Mouse (Mus musculus): ENCODE measurements at regions not wholly inside any gene's neighbourhood (a gene's known extent, or its start where the extent isn't known, plus 50 kb on each side); places are given as distances from the start of the nearest gene placed in this dataset.
"Not testable (repeated sequence)": the region's sequence is repeated elsewhere in the genome, so short reads cannot be mapped to it uniquely, and the experiment has no call there.

GRCm38 (mm10) chr13:103683169-103683568 is 91.2 kb downstream of the Srek1 start:
- no peak for DNase-seq

DNA sequence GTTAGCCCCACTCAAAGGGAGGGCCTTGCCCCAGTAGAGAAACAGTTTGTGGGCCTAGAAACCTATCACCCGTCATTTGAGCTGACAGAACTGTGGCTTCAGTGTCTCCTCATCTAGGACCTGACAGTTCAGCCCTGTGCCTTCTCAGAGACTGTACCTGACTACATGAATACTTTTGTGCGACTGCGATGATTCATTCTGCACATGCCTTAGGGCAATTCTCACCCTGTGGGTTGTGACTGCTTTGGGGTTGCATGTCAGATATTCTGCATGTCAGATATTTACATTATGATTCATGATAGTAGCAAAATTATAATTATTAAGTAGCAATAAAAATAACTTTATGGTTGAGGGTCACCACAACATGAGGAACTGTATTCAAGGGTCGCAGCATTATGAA is 93.7 kb downstream of the Srek1 start:
- no peak for DNase-seq

- DNase-seq, result no peak
These were observed 94.4 kb downstream of the Srek1 start for GRCm38 (mm10) chr13:103680052-103680451.

- no peak for DNase-seq
These were observed 97.6 kb downstream of the Srek1 start for GRCm38 (mm10) chr13:103676831-103677230.

DNA sequence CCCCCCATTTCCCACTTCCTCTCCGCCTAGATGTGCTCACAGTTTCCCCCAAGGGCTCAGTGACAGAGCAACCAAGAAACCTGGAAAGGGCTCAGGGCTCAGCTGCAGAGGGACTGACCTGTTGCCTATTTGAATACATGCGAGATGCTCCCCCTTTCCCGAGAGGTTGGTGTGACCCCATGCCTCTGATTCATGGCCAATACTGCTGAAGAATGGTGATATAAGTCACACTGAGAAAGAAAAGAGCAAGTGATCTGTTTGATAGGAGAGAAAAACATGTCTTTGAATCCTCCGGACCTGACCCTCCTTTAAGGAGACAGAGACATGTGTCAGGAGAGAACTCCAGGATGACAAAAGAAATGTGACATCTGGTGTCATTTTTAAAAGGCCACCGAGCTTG is 98.2 kb downstream of the Srek1 start:
- no peak for DNase-seq

GRCm38 (mm10) chr13:103670611-103671010 is 103.8 kb downstream of the Srek1 start:
- DNase-seq, result no peak

- DNase-seq, result no peak
These were observed 104.6 kb downstream of the Srek1 start for GRCm38 (mm10) chr13:103669856-103670255.

DNA sequence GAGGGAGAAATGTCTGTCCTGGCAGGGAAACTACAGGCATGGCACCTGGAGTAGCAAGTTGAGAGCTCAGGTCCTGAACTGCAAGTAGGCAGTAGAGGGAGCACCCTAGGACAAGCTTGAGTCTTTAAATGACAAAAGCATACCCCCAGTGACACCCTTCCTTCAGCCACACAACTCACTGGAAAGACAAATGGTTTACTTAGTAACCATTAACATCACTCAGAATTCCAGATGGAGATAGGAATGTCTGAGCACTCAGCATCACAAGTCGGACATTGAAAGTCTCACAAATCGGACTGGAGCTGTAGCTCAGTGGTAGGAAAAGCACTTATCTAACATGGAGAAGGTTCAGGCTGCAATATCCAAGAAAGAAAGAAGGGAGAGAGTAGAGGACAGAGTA is 106.7 kb downstream of the Srek1 start:
- no peak for DNase-seq

- DNase-seq, result no peak
These were observed 114.0 kb downstream of the Srek1 start for GRCm38 (mm10) chr13:103660248-103660996.

DNA sequence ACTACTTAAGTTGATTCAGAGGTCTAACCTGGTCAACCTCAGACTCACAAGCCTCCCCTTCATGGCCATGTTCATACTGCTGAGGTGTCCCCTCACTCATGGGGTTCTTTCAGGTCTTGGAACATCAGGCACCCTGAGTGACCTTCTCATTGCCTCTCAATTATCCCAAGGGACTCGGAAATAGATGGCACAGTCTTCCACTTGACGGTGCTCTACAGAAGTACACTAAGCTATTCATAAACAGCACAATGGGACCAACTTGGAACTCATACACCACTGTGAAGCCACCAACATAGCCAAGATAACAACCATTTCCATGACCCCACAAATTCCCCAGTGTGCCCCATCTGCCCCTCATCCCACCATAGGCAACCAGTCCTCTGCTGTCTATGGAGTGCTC is 118.4 kb downstream of the Srek1 start:
- no peak for DNase-seq

GRCm38 (mm10) chr13:103653216-103653615 is 121.2 kb downstream of the Srek1 start:
- DNase-seq, result no peak

DNA sequence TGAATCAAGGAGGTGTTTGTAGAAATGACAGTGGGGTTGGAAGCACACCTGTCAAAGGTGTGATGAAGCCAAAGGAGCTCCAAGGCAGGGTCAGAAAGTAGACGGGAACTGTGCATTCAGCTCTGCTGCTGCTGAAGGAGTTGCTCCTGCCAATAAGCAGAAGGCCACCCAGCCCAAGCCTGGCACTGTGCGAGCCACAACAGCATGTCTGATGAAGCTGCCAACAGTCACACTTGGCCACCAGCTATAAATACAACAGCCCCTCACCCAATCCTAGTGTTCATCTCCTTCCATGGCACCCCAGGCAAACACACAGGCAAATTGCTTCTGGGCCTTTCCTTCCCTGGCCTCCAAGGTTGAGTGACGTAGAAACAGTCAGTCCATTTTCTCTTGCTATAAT is 125.0 kb downstream of the Srek1 start:
- no peak for DNase-seq

GRCm38 (mm10) chr13:103648016-103648415 is 126.4 kb downstream of the Srek1 start:
- DNase-seq, result no peak

DNA sequence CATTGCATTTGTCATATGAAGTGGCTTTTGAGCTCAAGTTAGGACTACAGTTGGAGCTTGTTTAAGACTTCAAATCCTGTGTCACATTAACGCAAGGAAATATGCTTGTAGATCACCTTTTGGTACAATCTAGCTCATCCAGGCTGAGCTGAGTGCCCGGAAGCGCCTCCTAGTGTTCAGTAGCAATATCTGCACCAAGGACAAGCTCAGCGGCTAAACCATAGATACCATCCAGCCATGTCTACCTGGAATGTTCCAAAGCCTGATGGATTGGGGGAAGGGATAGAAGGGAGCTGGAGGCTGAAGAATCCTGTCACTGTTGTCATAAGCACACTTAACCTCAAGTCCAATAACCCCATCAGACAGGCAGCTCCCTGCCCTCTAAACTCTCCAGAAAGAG is 128.4 kb downstream of the Srek1 start:
- peak; percentile 18 for DNase-seq

DNA sequence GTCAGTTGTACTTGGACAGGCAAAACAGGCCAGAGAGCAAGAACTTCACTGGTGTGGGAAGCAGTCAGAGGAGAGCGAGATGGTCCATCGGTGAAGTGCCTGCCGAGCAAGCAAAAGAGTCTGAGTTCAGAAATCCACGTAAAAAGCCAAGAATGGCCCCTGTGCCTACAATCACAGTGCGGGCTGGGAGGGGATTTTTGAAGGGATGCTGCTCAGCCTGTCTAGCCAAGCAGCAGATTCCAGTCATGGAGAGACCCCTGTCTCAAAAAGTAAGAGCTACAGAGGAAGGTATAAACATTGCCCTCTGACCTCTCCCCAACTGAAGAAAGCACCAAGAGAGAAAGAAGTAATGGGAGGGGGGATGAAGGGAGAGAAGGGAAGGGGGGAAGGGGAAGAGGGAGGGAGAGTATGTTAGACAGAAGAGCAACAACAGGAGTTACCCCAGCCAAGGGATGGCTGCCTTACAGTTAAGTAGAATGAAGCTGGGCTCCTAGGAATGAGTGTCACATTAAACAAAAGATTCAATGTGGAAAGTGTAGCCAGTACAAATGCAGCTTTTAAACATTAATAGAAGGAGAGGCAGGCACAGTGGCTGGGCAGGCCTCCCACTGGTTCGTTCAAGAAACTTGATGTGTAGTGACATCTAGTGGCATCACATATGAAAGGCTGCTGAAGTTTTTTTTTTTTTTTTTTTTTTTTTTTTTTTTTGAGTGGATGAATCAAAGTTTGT is 130.2 kb downstream of the Srek1 start:
- no peak for DNase-seq

GRCm38 (mm10) chr13:103643486-103643885 is 130.9 kb downstream of the Srek1 start:
- no peak for DNase-seq

GRCm38 (mm10) chr13:103642542-103643375 is 131.6 kb downstream of the Srek1 start:
- no peak for DNase-seq

DNA sequence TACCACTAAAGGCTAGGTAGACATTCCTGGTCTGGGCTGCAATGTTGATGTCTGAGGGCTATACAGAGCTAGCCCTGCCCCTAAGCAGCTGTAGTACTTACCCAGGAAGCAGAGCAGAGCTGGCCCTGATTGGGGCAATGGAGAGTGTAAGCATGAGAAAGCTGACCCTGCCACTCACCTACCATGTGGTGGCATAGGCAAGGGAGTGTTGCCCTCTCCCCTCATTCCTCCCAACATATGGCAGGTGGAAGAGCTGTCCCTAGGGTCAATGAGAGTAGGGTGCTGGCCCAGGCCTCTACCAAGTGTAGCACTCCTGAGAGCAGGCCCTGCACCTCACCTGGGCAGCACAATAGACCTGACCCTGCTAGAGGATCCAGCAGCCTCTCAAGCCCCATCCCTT is 136.4 kb downstream of the Srek1 start:
- no peak for DNase-seq

DNA sequence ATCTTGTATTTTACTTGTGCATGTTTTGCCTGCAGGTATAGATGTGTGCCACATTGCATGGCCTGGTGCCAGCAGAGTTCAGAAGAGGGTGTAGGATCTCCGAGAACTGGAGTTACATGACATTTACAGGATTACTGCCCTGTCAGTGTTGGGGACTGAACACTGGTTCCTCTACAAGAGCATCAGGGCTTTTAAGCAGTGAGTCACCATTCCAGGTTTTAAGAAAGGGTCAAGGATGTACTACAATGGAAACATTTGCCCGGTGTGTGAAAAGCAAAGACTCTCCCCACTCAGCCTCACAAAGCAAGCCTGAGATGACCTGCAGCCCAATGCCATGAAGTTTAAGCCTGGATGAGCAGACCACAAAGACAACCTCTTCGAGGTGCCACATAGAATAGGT is 137.0 kb downstream of the Srek1 start:
- no peak for DNase-seq

GRCm38 (mm10) chr13:103636595-103636994 is 137.8 kb downstream of the Srek1 start:
- DNase-seq, result no peak

DNA sequence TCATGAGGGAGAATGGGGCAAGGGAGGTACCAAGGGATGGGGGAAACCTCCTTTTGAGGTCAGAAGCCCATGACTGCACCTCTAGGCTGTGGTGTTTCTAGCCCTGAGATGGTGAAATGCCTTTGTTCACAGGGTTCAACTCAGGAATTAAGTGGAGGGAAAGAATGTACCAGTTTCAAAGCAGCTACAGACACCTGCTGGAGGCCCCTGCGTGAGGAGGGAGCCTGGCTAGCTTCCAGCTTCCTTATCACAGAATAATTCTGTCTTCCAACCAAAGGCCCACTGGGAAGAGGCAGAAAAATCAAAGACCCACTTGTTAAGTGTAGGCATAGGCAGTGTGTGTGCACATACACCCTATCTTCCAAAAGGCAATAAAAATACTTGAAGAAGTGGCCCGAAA is 150.6 kb downstream of the Srek1 start:
- DNase-seq, result no peak

DNA sequence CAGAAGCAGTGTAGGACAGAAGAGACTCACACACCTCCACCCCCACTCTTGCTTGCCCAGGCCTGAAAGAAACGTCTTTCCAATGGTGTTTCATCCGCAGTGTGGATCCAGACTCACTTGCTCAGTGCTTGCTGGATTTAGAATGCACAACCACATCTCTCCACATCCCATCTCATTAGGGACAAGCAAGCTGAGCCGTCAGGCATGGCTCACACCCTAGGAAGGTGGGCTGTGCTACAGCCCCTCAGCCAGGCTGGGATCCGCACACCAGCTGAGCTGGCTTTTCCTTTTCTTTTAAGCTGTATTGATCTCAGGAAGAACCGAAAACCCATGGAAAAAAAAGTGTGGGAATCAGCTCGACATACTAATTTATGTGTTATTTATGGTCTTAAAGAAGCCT is 151.1 kb downstream of the Srek1 start:
- DNase-seq, result no peak

- no peak for DNase-seq
These were observed 152.1 kb downstream of the Srek1 start for GRCm38 (mm10) chr13:103622324-103622723.

GRCm38 (mm10) chr13:103620958-103621357 is 153.4 kb downstream of the Srek1 start:
- not testable (repeated sequence) for DNase-seq

Data from thymus, postnatal 14 days (tissue).